ENCODE assay signal across 9 mouse cellular contexts in genomic region chr7:16811649-16812070, GRCm38 (mm10). TPM values are rescaled to one million over a fixed set of nuclear protein-coding genes. Genes with fewer than 3 reads are reported as not detected.
A peak's percentile ranks its signal among the peaks of the same experiment; 100 is the strongest.
DNase-seq lines count a peak whose midpoint lies in the region; ATAC-seq and TF ChIP-seq lines count a peak whose summit lies in the region.
"Had no signal": no experiment of that assay in that cellular context is flagged by ENCODE, and none has a peak within 500 bp of the region (broad histone marks: within the 10 kb centered on the region; RNA-seq: fewer than 3 reads in every experiment).

No protein-coding gene starts in this region.

- 21% methylated on average over 17 of the region's 17 CpGs for whole genome bisulfite sequencing in kidney, embryonic 14.5 days
- 17% methylated on average over 17 of the region's 17 CpGs for WGBS in embryonic facial prominence, embryonic 14.5 days
- WGBS in intestine, embryonic 14.5 days = 31% methylated on average over 17 of the region's 17 CpGs
- 10% methylated on average over 17 of the region's 17 CpGs for WGBS in midbrain, embryonic 15.5 days
- 93% methylated on average over 17 of the region's 17 CpGs for WGBS in thymus, adult 2 months

- H3K27ac ChIP-seq in kidney, embryonic 14.5 days (ENCODE audit: low read depth, low read length) = no peak overlapping the region
- H3K27ac ChIP-seq in embryonic facial prominence, embryonic 14.5 days (replicated peaks; ENCODE audit: low read depth, low read length) = no peak overlapping the region
- no peak overlapping the region for H3K27ac ChIP-seq in intestine, embryonic 14.5 days (ENCODE audit: low read depth)
- H3K27ac ChIP-seq in midbrain, embryonic 15.5 days = peak overlapping the region; percentile 95
- H3K27ac ChIP-seq in thymus, adult 2 months (ENCODE audit: control insufficient read depth, insufficient read depth, low read length) = no peak overlapping the region

- peak overlapping the region; percentile 49; the same call in 1 of the 2 replicates for H3K9ac ChIP-seq in kidney, embryonic 14.5 days (ENCODE audit: low read depth, low read length)
- H3K9ac ChIP-seq in embryonic facial prominence, embryonic 14.5 days (ENCODE audit: low read depth, low read length) = peak overlapping the region; percentile 58
- H3K9ac ChIP-seq in intestine, embryonic 14.5 days (ENCODE audit: low read length) = peak overlapping the region; percentile 29
- peak overlapping the region; percentile 70 for H3K9ac ChIP-seq in midbrain, embryonic 15.5 days

- no peak for TF ChIP-seq CTCF in thymus, adult 2 months (IDR thresholded peaks at IDR 0.05; ENCODE audit: borderline replicate concordance, control insufficient read depth, extremely low read depth, insufficient read depth, low read length, poor library complexity)

- peaks cover 14% of the 10 kb centered on the region for H3K36me3 ChIP-seq in kidney, embryonic 14.5 days (ENCODE audit: control insufficient read depth, insufficient read depth, low read length)
- peaks cover 47% of the 10 kb centered on the region for H3K36me3 ChIP-seq in embryonic facial prominence, embryonic 14.5 days (ENCODE audit: control insufficient read depth, insufficient read depth, low read length)
- peaks cover 32% of the 10 kb centered on the region for H3K36me3 ChIP-seq in intestine, embryonic 14.5 days (ENCODE audit: control insufficient read depth, insufficient read depth, low read length)
- H3K36me3 ChIP-seq in midbrain, embryonic 15.5 days (replicated peaks) = no peaks in the 10 kb centered on the region
- peaks cover 9% of the 10 kb centered on the region for H3K36me3 ChIP-seq in thymus, adult 2 months (ENCODE audit: control insufficient read depth, insufficient read depth, low read length)

- TF ChIP-seq POLR2A in thymus, adult 2 months (IDR thresholded peaks at IDR 0.05; ENCODE audit: control insufficient read depth, extremely low read depth, insufficient read depth, low read length, poor library complexity) = no peak

- peaks cover 17% of the 10 kb centered on the region for H3K27me3 ChIP-seq in kidney, embryonic 14.5 days (ENCODE audit: control insufficient read depth, insufficient read depth, low read length)
- H3K27me3 ChIP-seq in embryonic facial prominence, embryonic 14.5 days (replicated peaks; ENCODE audit: control insufficient read depth, insufficient read depth, low read length) = peaks cover 10% of the 10 kb centered on the region
- no peaks in the 10 kb centered on the region; the same call in none of the 2 replicates for H3K27me3 ChIP-seq in intestine, embryonic 14.5 days (replicated peaks; ENCODE audit: control insufficient read depth, insufficient read depth, low read length)
- H3K27me3 ChIP-seq in midbrain, embryonic 15.5 days (replicated peaks) = no peaks in the 10 kb centered on the region
- H3K27me3 ChIP-seq in thymus, adult 2 months (ENCODE audit: control insufficient read depth, insufficient read depth, low read length) = no peaks in the 10 kb centered on the region

- peak overlapping the region; percentile 87 for H3K4me2 ChIP-seq in kidney, embryonic 14.5 days (replicated peaks; ENCODE audit: low read depth, low read length)
- H3K4me2 ChIP-seq in embryonic facial prominence, embryonic 14.5 days (ENCODE audit: low read depth, low read length) = peak overlapping the region; percentile 88
- H3K4me2 ChIP-seq in intestine, embryonic 14.5 days (ENCODE audit: low read length) = peak overlapping the region; percentile 56
- H3K4me2 ChIP-seq in midbrain, embryonic 15.5 days = peak overlapping the region; percentile 83

- no peak for DNase-seq in kidney, adult 18-20 months
- DNase-seq in embryonic facial prominence, embryonic 14.5 days (ENCODE audit: low spot score) = no peak
- no peak for DNase-seq in intestine, embryonic 14.5 days (ENCODE audit: low spot score)
- no peak for DNase-seq in retina, postnatal 1 day
- DNase-seq in thymus, adult 2 months = no peak
- no peak for DNase-seq in layer of hippocampus, adult 9-10 months (ENCODE audit: low spot score)
- DNase-seq: layer of hippocampus, postnatal 36 days had no signal

- no peaks in the 10 kb centered on the region for H3K9me3 ChIP-seq in kidney, embryonic 14.5 days (ENCODE audit: control insufficient read depth, low read length)
- H3K9me3 ChIP-seq in embryonic facial prominence, embryonic 14.5 days (ENCODE audit: control insufficient read depth, low read length) = no peaks in the 10 kb centered on the region
- no peaks in the 10 kb centered on the region for H3K9me3 ChIP-seq in intestine, embryonic 14.5 days (ENCODE audit: control insufficient read depth, low read length)
- no peaks in the 10 kb centered on the region for H3K9me3 ChIP-seq in midbrain, embryonic 15.5 days

- peaks cover 21% of the 10 kb centered on the region for H3K4me1 ChIP-seq in kidney, embryonic 14.5 days (ENCODE audit: control insufficient read depth, insufficient read depth, low read length)
- H3K4me1 ChIP-seq in embryonic facial prominence, embryonic 14.5 days (ENCODE audit: control insufficient read depth, insufficient read depth, low read length) = peaks cover 9% of the 10 kb centered on the region
- H3K4me1 ChIP-seq in intestine, embryonic 14.5 days (replicated peaks; ENCODE audit: control insufficient read depth, insufficient read depth, low read length) = peaks cover 7% of the 10 kb centered on the region
- peaks cover 63% of the 10 kb centered on the region for H3K4me1 ChIP-seq in midbrain, embryonic 15.5 days
- H3K4me1 ChIP-seq in thymus, adult 2 months (replicated peaks; ENCODE audit: control insufficient read depth, insufficient read depth, low read length) = no peaks in the 10 kb centered on the region

- ATAC-seq in kidney, embryonic 14.5 days (ENCODE audit: low FRiP score, low TSS enrichment) = no peak
- ATAC-seq in embryonic facial prominence, embryonic 14.5 days (ENCODE audit: low read depth) = no peak
- ATAC-seq in intestine, embryonic 14.5 days (replicated peaks; ENCODE audit: low FRiP score, low TSS enrichment, low read depth) = no peak
- ATAC-seq in midbrain, embryonic 15.5 days (replicated peaks) = no peak

- peak overlapping the region; percentile 40 for H3K4me3 ChIP-seq in kidney, embryonic 14.5 days (ENCODE audit: low read length)
- H3K4me3 ChIP-seq in embryonic facial prominence, embryonic 14.5 days (ENCODE audit: low read depth, low read length) = peak overlapping the region; percentile 46
- H3K4me3 ChIP-seq in intestine, embryonic 14.5 days (ENCODE audit: low read depth, low read length) = peak overlapping the region; percentile 34
- peak overlapping the region; percentile 58 for H3K4me3 ChIP-seq in midbrain, embryonic 15.5 days
- H3K4me3 ChIP-seq in thymus, adult 2 months (ENCODE audit: control insufficient read depth, insufficient read depth, low read length) = no peak overlapping the region

RNA-seq across cellular contexts. Expression of gene Strn4, which starts 4.0 kb away (rescaled TPM):
- polyA plus RNA-seq in kidney, embryonic 14.5 days (2014; fragmentation: Nextera tagmentation; extraction: Ambion mirVana) = 75.5 and 111 TPM in 2 replicates
- polyA plus RNA-seq in embryonic facial prominence, embryonic 14.5 days (2014; fragmentation: Nextera tagmentation; extraction: Ambion mirVana) = 97.4 and 107 TPM in 2 replicates
- 107 and 111 TPM in 2 replicates for polyA plus RNA-seq in intestine, embryonic 14.5 days (2014; fragmentation: Nextera tagmentation; extraction: Ambion mirVana)
- 205 and 227 TPM in 2 replicates for polyA plus RNA-seq in midbrain, embryonic 15.5 days (2015; fragmentation: Nextera tagmentation; extraction: Ambion mirVana)
- polyA plus RNA-seq in thymus, adult 2 months (2012; rRNA removed) = 307 and 318 TPM in 2 replicates

RNA-seq across cellular contexts. Expression of gene Fkrp, which starts 4.9 kb away (rescaled TPM):
- 23.6 and 31.1 TPM in 2 replicates for polyA plus RNA-seq in kidney, embryonic 14.5 days (2014; fragmentation: Nextera tagmentation; extraction: Ambion mirVana)
- 28.2 and 28.6 TPM in 2 replicates for polyA plus RNA-seq in embryonic facial prominence, embryonic 14.5 days (2014; fragmentation: Nextera tagmentation; extraction: Ambion mirVana)
- polyA plus RNA-seq in intestine, embryonic 14.5 days (2014; fragmentation: Nextera tagmentation; extraction: Ambion mirVana) = 27.5 and 28.3 TPM in 2 replicates
- 51.9 and 55.1 TPM in 2 replicates for polyA plus RNA-seq in midbrain, embryonic 15.5 days (2015; fragmentation: Nextera tagmentation; extraction: Ambion mirVana)
- 48.7 and 51.5 TPM in 2 replicates for polyA plus RNA-seq in thymus, adult 2 months (2012; rRNA removed)

RNA-seq across cellular contexts. Expression of gene Slc1a5, which starts 30.5 kb away (rescaled TPM):
- polyA plus RNA-seq in kidney, embryonic 14.5 days (2014; fragmentation: Nextera tagmentation; extraction: Ambion mirVana) = 30.2 and 36.1 TPM in 2 replicates
- polyA plus RNA-seq in embryonic facial prominence, embryonic 14.5 days (2014; fragmentation: Nextera tagmentation; extraction: Ambion mirVana) = 26.5 and 27.5 TPM in 2 replicates
- polyA plus RNA-seq in intestine, embryonic 14.5 days (2014; fragmentation: Nextera tagmentation; extraction: Ambion mirVana) = 41.5 and 43.9 TPM in 2 replicates
- polyA plus RNA-seq in midbrain, embryonic 15.5 days (2015; fragmentation: Nextera tagmentation; extraction: Ambion mirVana) = 12.4 and 14.3 TPM in 2 replicates
- 254 and 310 TPM in 2 replicates for polyA plus RNA-seq in thymus, adult 2 months (2012; rRNA removed)

RNA-seq across cellular contexts. Expression of gene Prkd2, which starts 31.0 kb away (rescaled TPM):
- 10.9 and 15.7 TPM in 2 replicates for polyA plus RNA-seq in kidney, embryonic 14.5 days (2014; fragmentation: Nextera tagmentation; extraction: Ambion mirVana)
- 14.4 and 16.5 TPM in 2 replicates for polyA plus RNA-seq in embryonic facial prominence, embryonic 14.5 days (2014; fragmentation: Nextera tagmentation; extraction: Ambion mirVana)
- 12.0 and 12.8 TPM in 2 replicates for polyA plus RNA-seq in intestine, embryonic 14.5 days (2014; fragmentation: Nextera tagmentation; extraction: Ambion mirVana)
- 6.7 TPM in 2 replicates for polyA plus RNA-seq in midbrain, embryonic 15.5 days (2015; fragmentation: Nextera tagmentation; extraction: Ambion mirVana)
- 363 and 406 TPM in 2 replicates for polyA plus RNA-seq in thymus, adult 2 months (2012; rRNA removed)
